Mouse (Mus musculus) heart, postnatal 0 days (tissue): ENCODE data around the gene Tnrc6c.

Experiments
- CTCF ChIP-seq: IDR thresholded peaks from 2 replicates; pipeline ENCODE4 v1.5.1; 2016; ENCODE audit warnings: antibody characterized with exemption, control low read depth, low read depth
- EP300 ChIP-seq: IDR thresholded peaks from 2 replicates; pipeline ENCODE4 v1.6.1; 2016; ENCODE audit warnings: antibody characterized with exemption, low read depth

GRCm38 (mm10) chr11:117766275-117766674 is 112.2 kb downstream of the Tnrc6c start:
- TF ChIP-seq CTCF: no peak
- no peak for TF ChIP-seq EP300
